Mouse (Mus musculus) mesoderm, embryonic 11.5 days (tissue): ENCODE measurements at regions not wholly inside any gene's neighbourhood (a gene's known extent, or its start where the extent isn't known, plus 50 kb on each side); places are given as distances from the start of the nearest gene placed in this dataset.
"Not testable (repeated sequence)": the region's sequence is repeated elsewhere in the genome, so short reads cannot be mapped to it uniquely, and the experiment has no call there.

Source experiments
- DNase-seq: peaks from one replicate; pipeline ENCODE4 v3.0.0-alpha.2; 2012; ENCODE audit warnings: low read depth, low spot score

- DNase-seq: not testable (repeated sequence)
Observed at GRCm38 (mm10) chr1:193486668-193487067, 116.6 kb upstream of the Camk1g start.

GRCm38 (mm10) chr1:193484977-193485376 lies 114.9 kb upstream of the Camk1g start:
- DNase-seq: no peak

- no peak for DNase-seq
Observed at GRCm38 (mm10) chr1:193477298-193477697, 107.2 kb upstream of the Camk1g start.

- DNase-seq: no peak
Observed at GRCm38 (mm10) chr1:193476805-193477204, 106.7 kb upstream of the Camk1g start.

GRCm38 (mm10) chr1:193466306-193466705 lies 96.2 kb upstream of the Camk1g start:
- no peak for DNase-seq

- no peak for DNase-seq
Observed at GRCm38 (mm10) chr1:193459735-193460134, 89.6 kb upstream of the Camk1g start.

- DNase-seq: no peak
Observed at GRCm38 (mm10) chr1:193457908-193458307, 87.8 kb upstream of the Camk1g start.

- DNase-seq: no peak
Observed at GRCm38 (mm10) chr1:193453654-193454053, 83.6 kb upstream of the Camk1g start.

- DNase-seq: no peak
Observed at GRCm38 (mm10) chr1:193451471-193452135, 81.5 kb upstream of the Camk1g start.

GRCm38 (mm10) chr1:193450814-193451213 lies 80.7 kb upstream of the Camk1g start:
- DNase-seq: no peak

- DNase-seq: no peak
Observed at GRCm38 (mm10) chr1:193450201-193450600, 80.1 kb upstream of the Camk1g start.

GRCm38 (mm10) chr1:193449394-193450103 lies 79.5 kb upstream of the Camk1g start:
- DNase-seq: peak; percentile 81

GRCm38 (mm10) chr1:193448793-193449393 lies 78.8 kb upstream of the Camk1g start:
- no peak for DNase-seq

- no peak for DNase-seq
Observed at GRCm38 (mm10) chr1:193447647-193448046, 77.5 kb upstream of the Camk1g start.

- DNase-seq: no peak
Observed at GRCm38 (mm10) chr1:193443964-193444676, 74.0 kb upstream of the Camk1g start.

- DNase-seq: no peak
Observed at GRCm38 (mm10) chr1:193440512-193440911, 70.4 kb upstream of the Camk1g start.

- DNase-seq: no peak
Observed at GRCm38 (mm10) chr1:193434281-193434680, 64.2 kb upstream of the Camk1g start.

GRCm38 (mm10) chr1:193433493-193434021 lies 63.5 kb upstream of the Camk1g start:
- DNase-seq: peak; percentile 18

GRCm38 (mm10) chr1:193430231-193430630 lies 60.1 kb upstream of the Camk1g start:
- no peak for DNase-seq

GRCm38 (mm10) chr1:193423653-193424075 lies 53.6 kb upstream of the Camk1g start:
- DNase-seq: no peak

GRCm38 (mm10) chr1:193422886-193423285 lies 52.8 kb upstream of the Camk1g start:
- DNase-seq: no peak

GRCm38 (mm10) chr1:193421820-193422219 lies 51.7 kb upstream of the Camk1g start:
- DNase-seq: no peak
